Mouse (Mus musculus) gastrocnemius, postnatal 14 days (tissue): ENCODE measurements around the gene Dek. TPM values are rescaled to one million over a fixed set of nuclear protein-coding genes. Genes with fewer than 3 reads are reported as not detected.

Experiments used
- DNase-seq: peaks from one replicate; pipeline ENCODE4 v3.0.0; 2021; ENCODE audit warnings: mixed read lengths
- intact Hi-C: fragments of 180-260 bp; cut with DNase I; formaldehyde crosslinking; loops from one replicate; pipeline ENCODE4 v1.15.1; 2025; ENCODE audit warnings: low total_unique reads
- total RNA-seq, 2 experiments: library from RNA; stranded (reverse); gene quantifications; 2 replicates each; pipeline ENCODE4 v1.2.3; 2021

The Dek gene
- total RNA-seq, 2 experiments from 2014 or later = 30.6 to 36.7 TPM

DNA sequence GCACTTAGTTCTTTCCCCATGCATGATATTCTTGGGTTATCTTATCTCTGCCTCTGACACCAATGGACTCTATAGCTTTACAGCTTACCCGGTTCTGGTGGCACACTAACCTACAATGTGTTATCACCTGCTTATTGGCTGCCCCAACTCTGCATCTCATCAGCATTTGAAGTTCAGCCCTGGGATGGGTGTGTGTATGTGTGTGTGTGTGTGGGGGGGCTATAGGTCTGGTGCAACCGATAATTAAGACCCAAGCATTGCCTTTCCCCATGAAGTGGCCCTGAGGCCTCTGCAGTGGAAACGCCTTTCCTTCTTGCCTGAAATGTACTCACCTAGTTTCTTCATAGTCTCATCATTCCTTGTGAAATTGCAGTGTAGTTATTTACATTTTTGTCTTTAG, 10.0 kb upstream of the Dek start:
- DNase-seq = no peak
- intact Hi-C loops = no loop called here

DNA sequence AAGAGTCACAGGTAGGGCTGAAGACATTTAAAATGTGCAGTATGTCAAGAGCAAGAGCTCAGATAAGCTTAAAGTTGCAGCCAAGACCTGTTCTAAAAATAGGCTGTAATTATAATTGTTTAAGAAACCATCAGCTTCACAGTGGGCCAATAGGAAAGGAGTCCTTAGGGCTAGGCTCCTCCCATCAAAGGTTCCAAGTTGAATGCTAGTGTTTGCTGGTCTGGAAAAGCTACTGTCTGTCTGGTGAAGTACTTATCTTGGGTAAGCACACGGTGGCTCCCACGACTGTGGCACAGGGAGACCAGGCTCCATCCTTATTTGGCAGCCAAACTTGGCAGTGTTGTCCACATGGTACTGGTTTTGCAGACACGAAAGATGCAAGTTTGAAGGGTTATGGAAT, 6.9 kb upstream of the Dek start:
- no peak for DNase-seq

DNA sequence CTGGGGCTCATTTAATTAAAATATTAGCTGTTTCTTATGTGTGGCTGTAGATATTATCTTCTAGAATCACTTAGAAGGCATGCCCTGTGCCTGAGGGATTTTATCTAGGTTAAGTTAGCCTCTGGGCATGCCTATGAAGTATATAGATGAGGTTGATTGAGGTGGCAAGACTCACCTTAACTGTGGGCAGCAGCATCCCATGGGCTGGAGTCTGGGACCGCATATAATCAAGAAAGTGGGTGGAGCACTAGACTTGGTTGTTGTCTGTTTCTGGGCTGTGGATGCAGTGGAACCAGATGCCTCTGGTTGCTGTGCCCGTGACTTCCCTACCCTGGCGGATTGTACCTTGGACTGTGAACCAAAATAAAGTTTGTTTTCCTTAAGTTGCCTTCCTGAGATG, 6.1 kb upstream of the Dek start:
- intact Hi-C loops = no loop called here
- DNase-seq = no peak

More for the DNA sequence above, 6.9 kb upstream of the Dek start:
- intact Hi-C loops = no loop called here

DNA sequence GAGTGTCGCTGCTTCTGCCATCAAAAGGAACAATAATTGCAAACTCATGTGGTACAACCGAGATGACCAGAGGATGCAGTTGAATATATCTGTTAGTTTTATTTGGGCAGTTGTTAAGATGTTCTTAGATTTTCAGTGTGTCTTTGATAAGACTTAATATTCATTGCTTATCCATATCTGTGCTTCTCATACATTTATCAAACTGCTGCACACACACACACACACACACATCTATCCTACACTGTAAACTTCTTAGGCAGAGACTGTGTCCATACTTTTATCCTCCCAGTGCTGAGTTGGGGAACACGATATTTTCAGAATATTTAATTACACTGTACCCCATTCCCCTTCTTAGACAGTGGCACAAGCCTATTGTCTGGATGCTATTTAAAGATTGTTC, 5.2 kb upstream of the Dek start:
- intact Hi-C loops = no loop called here
- DNase-seq = no peak

DNA sequence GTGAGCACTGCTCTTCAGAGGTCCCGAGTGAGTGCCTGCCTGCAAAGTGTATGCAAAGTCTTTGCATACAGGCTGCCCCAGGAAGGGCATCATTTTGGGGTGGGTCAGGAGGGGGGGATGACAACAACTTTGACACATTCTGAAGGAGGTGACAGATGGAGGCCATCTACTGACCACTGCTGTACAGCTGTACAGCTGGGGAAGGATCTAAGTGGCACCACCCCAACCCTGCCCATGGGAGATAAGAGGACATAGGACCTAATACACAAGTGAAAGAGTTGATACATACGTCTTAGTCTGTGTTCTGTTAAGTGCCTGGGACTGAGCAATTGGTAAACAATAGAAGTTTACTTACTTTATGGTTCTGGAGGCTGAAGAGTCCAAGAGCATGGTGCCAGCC, 3.2 kb upstream of the Dek start:
- DNase-seq = no peak
- intact Hi-C loops = no loop called here

DNA sequence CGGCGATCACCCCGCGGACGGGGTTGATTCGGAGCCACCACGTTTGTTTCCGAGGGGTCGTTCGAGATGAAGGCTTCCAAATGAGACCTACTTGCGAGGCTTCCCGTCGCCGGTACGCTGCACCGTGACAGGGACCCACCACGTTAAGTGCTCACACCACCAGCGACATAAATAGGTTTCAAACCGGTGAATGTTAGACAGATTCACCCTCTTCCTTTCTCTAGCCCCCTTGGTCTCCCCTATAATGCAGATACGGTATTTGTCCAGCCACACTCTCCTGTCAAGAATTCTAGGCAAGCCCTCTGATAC, 533 bp upstream of the Dek start:
- intact Hi-C loops = no loop called here
- DNase-seq = no peak

DNA sequence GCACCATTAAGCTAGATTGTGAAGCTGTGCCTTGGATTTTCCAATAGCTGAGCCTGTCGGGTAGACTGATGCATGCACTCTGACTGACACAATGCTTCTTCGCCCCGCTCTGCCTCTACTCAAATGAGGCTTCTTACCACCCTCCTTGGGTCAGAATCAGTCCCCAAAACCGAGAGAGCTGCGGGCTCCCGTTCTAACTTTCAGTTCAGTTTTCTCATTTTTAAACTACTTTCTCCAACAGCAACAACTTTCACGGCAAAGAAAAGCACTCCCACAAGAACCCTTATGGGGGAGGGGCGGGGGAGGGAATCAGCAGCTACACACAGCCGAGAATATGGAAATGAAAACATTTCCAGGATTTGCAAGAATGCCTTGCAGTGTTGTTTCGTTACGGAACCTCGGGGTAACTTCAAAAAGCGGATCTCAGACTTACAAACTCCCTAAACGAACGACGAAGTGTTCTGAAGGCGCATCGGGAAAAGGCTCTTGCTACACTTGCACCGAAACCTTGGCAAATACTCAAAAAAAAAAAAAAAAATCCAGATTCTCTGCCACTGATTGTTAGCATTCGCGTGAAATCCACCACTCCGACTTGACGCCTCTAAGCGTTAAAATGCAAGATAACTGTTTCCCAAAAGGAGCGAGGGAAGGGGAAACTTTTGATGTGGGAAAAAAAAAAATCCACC, 1.0 kb downstream of the Dek start:
- DNase-seq = no peak
- intact Hi-C loops = no loop called here

DNA sequence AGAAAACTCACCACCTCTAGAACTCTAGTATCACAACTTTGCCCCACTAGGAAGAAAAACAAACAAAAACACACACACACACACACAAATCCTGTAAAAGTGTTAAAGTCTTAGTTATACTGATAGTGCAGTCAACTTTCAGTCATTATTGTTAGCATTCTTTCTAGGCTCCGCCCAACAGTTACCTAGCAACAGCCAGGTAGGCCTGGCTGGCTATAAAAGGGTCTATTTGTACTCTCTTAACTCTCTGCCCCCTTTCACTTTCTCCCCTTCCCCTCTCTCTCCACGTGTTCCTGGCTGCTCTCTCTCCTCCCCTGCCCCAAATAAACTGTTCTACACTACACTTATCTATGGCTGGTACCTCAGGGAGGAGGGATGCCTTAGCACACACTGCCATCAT, 1.9 kb downstream of the Dek start:
- DNase-seq = no peak
- intact Hi-C loops = no loop called here

DNA sequence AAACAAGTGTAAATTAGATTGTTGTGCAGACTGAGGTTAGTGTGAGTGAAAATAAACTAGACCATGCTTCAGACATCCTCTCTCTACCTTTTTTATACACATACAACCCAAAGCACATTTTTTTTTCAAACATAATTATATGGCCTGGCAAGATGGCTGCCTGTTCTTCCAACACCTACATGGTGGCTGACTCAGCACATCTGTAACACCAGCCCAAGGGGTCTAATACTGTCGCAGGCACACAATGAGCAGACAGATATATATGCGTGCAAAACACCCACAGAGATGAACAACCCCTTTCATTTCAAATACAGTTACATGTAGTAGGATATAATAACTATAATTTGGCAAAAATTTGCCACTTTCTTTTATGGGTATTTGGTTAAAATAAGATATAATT, 5.4 kb downstream of the Dek start:
- DNase-seq = no peak
- intact Hi-C loops = no loop called here

DNA sequence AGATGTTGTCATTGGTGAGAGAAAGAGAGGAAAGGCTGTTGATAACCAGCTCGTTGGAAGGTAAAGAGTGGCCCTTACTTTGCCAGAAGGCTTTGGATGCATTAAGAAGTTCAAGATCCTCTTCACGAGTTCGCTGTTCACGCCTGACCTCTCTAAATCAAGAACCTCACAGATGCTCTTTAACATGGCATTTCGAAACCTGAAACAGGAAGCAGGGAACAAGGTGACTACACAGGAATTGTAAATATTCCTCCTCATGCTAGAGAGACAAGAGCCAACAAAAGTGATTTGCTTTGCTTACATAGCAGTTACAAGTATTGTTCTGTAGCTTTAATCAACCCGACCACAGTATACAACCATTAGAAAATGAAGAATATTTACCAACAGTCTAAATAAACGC, 6.7 kb downstream of the Dek start:
- no peak for DNase-seq
- intact Hi-C loops = no loop called here

DNA sequence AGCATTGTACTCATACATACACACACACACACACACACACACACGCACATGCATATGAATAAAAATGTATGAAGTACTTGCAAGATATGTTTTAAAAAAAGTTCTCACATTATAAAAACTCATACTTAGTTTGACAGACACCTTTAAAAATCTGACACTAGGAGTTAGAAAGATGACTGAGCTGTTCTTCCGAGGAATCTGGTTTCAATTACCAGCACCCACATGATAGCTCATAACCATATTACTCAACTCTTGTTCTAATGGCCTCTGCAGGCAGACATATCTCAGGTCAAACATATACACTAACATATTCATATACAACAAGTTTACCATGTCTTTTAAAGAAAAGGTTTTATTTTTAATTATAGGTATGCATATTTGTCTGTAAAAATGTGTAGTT, 9.4 kb downstream of the Dek start:
- DNase-seq = no peak
- intact Hi-C loops = no loop called here

DNA sequence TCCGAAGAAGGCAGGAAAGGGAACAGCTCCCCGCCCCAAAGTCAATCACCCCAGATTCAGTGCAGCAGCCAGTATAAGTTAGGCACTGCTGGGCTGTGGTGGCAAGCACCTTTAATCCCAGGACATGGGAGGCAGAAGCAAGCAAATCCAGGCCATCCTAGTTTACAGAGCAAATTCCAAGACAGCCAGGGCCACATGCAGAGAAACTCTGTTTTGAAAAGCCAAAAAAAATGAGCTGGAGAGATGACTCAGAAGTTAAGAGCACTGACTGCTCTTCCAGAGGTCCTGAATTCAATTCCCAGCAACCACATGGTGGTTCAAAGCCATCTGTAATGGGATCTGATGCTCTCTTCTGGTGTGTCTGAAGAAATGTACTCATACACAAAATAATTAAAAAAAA, 12.2 kb downstream of the Dek start:
- intact Hi-C loops = no loop called here
- DNase-seq = no peak

DNA sequence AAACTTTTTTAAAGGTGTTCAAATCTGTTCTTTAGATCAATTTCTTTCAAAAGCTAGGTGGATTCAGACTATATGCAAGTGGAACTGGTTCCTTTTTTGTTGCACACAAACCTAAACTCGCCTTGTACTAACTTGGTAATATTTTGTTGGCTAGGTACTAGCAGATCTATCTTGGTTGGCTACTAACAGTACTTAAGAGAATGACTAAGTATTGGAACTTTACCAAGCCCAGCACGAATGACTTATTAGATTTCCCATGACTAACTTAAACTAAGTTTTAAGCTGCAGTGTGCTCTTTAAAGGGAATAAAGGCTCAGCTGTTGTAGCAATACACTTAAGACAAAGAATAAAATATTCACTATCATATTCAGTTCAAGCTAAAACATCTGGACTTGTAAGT, 16.7 kb downstream of the Dek start:
- no peak for DNase-seq
- intact Hi-C loops = no loop called here

DNA sequence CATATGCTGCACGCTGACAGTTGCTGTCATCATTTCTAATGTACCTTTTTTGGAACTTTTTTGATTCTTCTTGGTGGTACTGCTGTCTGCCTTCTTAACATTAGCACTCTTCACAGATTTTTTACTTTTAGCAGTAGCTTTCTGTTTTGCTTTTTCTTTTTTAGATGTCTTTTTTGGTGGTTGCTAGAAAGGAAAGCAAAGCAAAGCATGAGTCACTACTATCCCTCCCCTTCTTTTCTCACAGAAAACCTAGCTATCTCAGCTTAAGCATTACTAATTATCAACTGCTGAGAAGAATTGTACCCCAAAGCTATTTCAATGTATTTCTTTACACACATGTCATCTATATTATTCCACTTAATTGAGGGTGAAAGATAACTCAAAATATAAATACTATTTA, 17.6 kb downstream of the Dek start:
- no peak for DNase-seq

DNA sequence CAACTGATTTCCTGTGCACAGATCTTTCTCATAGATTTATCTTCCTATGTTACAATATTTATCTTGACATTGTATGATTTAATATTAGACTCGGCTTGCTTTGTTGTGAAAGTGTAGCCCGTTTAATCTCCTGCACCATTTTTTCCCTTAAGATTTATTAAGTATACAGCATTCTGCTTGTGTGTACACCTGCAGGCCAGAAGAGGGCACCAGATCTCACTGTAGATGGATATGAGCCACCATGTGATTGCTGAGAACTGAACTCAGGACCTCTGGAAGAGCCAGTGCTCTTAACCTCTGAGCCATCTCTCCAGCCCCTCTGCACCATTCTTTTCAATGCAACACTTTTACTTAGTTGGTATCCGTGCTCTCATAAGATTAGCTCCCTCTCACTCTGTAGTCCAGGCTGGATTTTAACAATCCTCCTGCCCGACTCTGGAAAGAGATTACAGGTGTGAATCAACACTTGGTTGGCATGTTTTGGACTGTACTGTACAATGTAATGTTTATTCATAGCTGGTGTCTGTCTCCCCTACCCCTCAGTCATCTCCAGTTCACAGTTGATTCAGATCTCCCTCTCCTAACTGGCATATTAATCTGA, 25.0 kb downstream of the Dek start:
- intact Hi-C loops = no loop called here
- DNase-seq = no peak

More for the DNA sequence above, 17.6 kb downstream of the Dek start:
- intact Hi-C loops = no loop called here

DNA sequence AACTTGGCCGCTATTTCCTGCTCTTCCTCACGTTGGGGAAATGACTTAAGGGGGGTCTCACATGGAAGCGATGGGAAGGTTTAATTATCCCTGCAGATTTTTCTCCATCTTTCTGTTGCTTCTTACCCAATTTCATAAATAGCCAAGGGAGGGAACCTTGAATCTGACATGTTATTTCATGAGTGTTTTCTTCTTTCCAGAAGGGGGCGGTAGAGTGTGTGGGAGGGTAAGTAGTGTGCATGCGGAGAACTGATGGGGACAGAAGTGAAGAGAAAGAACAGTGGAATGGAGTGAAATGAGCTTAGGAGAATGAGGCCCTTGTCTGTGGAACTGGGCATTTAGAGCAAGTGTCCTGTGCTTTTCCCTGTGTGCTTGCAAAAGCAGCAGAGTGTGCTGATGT, 27.2 kb downstream of the Dek start:
- intact Hi-C loops = no loop called here
- DNase-seq = no peak

DNA sequence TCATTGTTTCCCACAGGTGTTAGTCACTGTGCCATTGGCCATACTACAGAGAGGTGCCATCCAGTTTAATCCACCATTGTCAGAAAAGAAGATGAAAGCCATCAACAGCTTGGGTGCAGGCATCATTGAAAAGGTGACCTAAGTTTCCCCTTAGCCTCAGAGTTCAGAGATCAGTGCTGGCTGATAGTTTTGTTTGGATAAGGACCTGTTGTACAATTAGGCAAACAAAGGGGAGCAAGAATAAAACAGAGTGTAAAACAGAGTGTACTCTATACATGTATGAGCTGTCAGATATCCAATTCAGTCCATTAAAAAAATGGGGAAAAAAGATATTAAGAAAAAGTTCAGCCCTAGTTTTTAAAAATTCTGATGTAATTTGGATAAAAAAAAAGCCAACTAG, 28.6 kb downstream of the Dek start:
- intact Hi-C loops = no loop called here
- no peak for DNase-seq

DNA sequence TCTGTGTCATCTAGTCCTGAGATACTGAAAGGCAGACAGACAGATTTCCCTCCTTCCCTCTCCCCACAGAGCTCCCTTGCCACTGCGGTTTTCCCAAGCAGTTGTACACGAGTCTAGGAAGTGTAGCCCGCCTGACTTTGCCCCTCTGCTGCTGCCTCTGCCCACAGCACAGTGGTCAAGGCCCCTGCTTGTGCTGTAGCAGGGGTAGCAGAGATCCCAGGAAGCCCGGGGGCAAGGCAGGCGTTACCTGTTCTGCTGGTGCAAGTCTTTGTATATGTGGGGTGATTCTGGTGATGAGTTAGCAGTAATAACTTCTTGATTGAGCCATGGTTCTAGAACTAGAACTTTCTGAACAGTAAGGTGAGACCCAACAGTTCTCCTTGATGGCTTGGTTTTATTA, 29.8 kb downstream of the Dek start:
- no peak for DNase-seq
- intact Hi-C loops = no loop called here

DNA sequence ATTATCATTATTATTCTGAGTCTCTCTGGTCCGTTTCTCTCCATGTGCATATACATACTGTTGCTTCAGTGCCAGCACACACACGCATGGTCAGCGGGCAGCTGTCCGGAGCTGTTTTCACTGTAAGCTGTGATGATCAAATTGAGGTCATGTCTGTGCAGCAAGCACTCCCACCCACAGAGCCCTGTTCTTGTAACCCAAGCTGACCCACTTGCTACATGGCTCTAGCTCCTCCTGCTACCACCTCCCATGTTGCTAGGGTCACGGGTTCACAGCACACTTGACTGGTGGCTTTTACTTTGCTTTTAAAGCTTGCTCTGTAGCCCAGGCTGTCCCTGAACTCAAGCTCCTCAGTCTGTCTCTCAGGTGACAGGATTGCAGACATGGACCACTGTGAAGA, 33.5 kb downstream of the Dek start:
- intact Hi-C loops = no loop called here
- DNase-seq = no peak

DNA sequence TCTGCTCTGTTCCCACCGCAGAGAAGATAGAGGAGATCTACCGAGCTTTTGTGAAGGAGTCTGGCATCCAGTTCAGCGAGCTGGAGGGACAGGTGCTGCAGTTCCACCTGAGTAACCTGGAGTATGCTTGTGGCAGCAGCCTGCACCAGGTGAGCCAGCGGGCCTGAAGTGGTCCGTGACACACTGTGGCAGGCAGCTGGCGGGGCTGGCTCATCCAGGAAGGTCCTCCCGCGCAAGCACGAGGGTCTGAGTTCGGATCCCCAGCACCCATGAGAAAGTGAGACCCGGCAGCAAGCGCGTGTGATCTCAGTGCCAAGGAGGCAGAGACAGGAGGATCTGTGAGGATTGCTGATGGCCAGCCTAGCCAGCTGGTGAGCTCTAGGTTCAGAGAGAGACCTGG, 34.1 kb downstream of the Dek start:
- intact Hi-C loops = no loop called here
- no peak for DNase-seq

DNA sequence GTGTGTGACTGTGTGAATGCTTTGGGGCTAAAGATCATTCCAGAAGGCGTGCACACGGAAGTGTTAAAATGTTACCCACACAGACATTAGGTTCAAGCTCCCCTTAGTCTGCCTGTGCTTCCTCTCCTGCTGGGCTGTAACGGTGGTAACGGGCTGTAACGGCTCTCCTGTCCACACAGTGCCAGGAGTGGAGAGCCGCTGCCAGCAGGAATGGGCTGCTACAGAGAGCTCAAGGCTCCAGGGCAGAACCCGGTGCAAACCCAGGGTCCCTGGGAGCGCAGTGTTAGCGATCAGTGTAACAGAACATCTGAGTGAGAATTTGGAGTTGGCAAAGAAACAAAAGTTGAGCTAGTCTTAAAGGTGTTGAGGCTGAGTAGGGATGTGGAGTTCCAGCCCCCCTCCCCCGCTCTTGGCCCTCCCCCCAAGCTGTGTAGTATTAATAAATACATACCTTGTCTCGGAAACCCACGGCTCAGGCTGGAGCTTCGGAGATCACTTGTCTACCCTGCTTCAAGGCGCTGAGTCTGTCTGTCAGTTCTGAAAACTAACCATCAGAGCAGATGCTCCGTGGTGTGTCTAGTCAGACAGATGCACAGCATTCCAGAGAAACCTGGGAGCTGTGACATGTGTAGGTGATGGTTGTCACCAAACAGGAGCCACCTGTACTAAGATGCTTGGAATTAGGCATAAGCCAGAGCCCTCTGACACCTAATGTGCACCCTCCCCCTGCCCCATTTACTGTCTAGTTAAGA, 35.5 kb downstream of the Dek start:
- intact Hi-C loops = no loop called here
- DNase-seq = no peak
